ENCODE assay signal across 30 mouse cellular contexts in the genomic region with DNA sequence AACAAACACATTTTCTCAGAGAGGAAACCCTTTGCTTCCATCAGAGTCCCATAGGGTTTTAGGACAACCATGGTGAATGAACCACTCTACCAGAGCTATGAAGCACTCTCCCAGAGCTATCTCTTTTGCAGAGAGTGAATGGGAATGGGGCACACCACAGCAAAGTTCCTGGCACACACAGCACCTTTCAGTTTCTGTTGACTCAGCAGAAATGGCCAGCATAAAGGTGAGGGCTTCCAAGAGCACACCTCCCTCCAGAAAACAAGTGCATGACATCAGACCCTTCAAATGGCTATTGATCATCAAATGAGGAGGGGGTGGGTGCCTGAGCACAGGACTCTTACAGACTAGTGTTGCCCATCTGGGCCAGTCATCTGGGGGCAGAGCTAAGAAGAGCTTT. TPM values are rescaled to one million over a fixed set of nuclear protein-coding genes. Genes with fewer than 3 reads are reported as not detected.
DNase-seq lines count a peak whose midpoint lies in the region; ATAC-seq and TF ChIP-seq lines count a peak whose summit lies in the region.
"Had no signal": no experiment of that assay in that cellular context is flagged by ENCODE, and none has a peak within 500 bp of the region (broad histone marks: within the 10 kb centered on the region; RNA-seq: fewer than 3 reads in every experiment).

No protein-coding gene starts in this region.

- H3K4me1 ChIP-seq in liver, embryonic 14.5 days (replicated peaks; ENCODE audit: control insufficient read depth in 2 of 2, insufficient read depth in 2 of 2, low read length in 1 of 2), result peaks cover 39 to 50% of the 10 kb centered on the region in 2 experiments
- peaks cover 30% of the 10 kb centered on the region for H3K4me1 ChIP-seq in liver, embryonic 11.5 days (replicated peaks; ENCODE audit: control insufficient read depth, insufficient read depth, low read length)
- H3K4me1 ChIP-seq in CH12.LX (ENCODE audit: control insufficient read depth in 1 of 2, insufficient read depth in 2 of 2) (no peaks in the 10 kb centered on the region), ES-E14 (ENCODE audit: control insufficient read depth in 2 of 2, insufficient read depth in 2 of 2, low read length in 2 of 2, poor library complexity in 1 of 2) (peaks cover 0 to 12% of the 10 kb centered on the region in 2 experiments; a peak in 2 of 4 replicates)
- no peaks in the 10 kb centered on the region for H3K4me1 ChIP-seq in kidney, adult 2 months (ENCODE audit: control insufficient read depth, insufficient read depth, low read length)

- no peak overlapping the region for H3K9ac ChIP-seq in liver, embryonic 14.5 days (replicated peaks)
- no peak overlapping the region for H3K9ac ChIP-seq in liver, embryonic 11.5 days (ENCODE audit: low read depth, low read length)
- H3K9ac ChIP-seq in CH12.LX (ENCODE audit: insufficient read depth, low read depth), result no peak overlapping the region
- no peak overlapping the region for H3K9ac ChIP-seq in ES-E14 (ENCODE audit: insufficient read depth, low read depth, low read length, poor library complexity, severe bottlenecking)
- H3K9ac ChIP-seq: forebrain, postnatal 0 days; hindbrain, embryonic 12.5 days; hindbrain, embryonic 15.5 days had no signal

- no peaks in the 10 kb centered on the region for H3K9me3 ChIP-seq in liver, embryonic 14.5 days (ENCODE audit: control insufficient read depth, low read length)
- H3K9me3 ChIP-seq in liver, embryonic 11.5 days (ENCODE audit: control insufficient read depth, low read length), result no peaks in the 10 kb centered on the region
- no peaks in the 10 kb centered on the region for H3K9me3 ChIP-seq in CH12.LX (replicated peaks; ENCODE audit: low read length)
- no peaks in the 10 kb centered on the region for H3K9me3 ChIP-seq in ES-E14 (ENCODE audit: control insufficient read depth, insufficient read depth, low read depth, low read length)
- H3K9me3 ChIP-seq: G1E; hindbrain, embryonic 12.5 days; hindbrain, embryonic 15.5 days had no signal

- DNase-seq in liver, embryonic 14.5 days (ENCODE audit: low read depth in 3 of 3, low spot score in 3 of 3), result no peak
- no peak for DNase-seq in liver, embryonic 11.5 days (ENCODE audit: low spot score)
- DNase-seq in CH12.LX (ENCODE audit: extremely low read depth), result no peak
- no peak for DNase-seq in ES-E14 (ENCODE audit: low read depth, low spot score)
- DNase-seq in c-Kit-positive CD71-positive TER-119-positive erythroid progenitor cells, embryonic 14.5 days (ENCODE audit: low spot score), result peak; percentile 14
- no peak for DNase-seq in kidney, adult 2 months
- DNase-seq: adrenal gland, adult 2 months; adrenal gland, postnatal 14 days; cerebellum, adult 18-20 months; cerebellum, adult 9-10 months; cerebellum, postnatal 14 days; forebrain, postnatal 0 days; gastrocnemius, adult 2 months; gastrocnemius, postnatal 14 days; heart, adult 11 months had no signal

- no peak overlapping the region for H3K4me2 ChIP-seq in liver, embryonic 14.5 days (ENCODE audit: low read depth)
- no peak overlapping the region for H3K4me2 ChIP-seq in liver, embryonic 11.5 days
- H3K4me2 ChIP-seq in CH12.LX (ENCODE audit: insufficient read depth, low read depth, poor library complexity, severe bottlenecking), result no peak overlapping the region
- H3K4me2 ChIP-seq: heart, embryonic 11.5 days; hindbrain, embryonic 12.5 days; hindbrain, embryonic 15.5 days had no signal

- dilution Hi-C loops in CH12.LX (cut with MboI; ENCODE audit: extremely low pct_ligation_motif_present, extremely low pct_unique_long_range_greater_than_20kb, low sequenced_read_pairs), result no loop called here

- no peak overlapping the region for H3K4me3 ChIP-seq in liver, embryonic 14.5 days (ENCODE audit: insufficient read depth in 1 of 2, low read depth in 2 of 2, low read length in 2 of 2)
- no peak overlapping the region for H3K4me3 ChIP-seq in liver, embryonic 11.5 days (ENCODE audit: low read depth, low read length)
- H3K4me3 ChIP-seq in CH12.LX (replicated peaks in 1 of 3; ENCODE audit: low read depth in 2 of 3, low read length in 2 of 3, poor library complexity in 1 of 3) (no peak overlapping the region), ES-E14 (ENCODE audit: insufficient read depth in 1 of 2, low read depth in 1 of 2, low read length in 2 of 2, poor library complexity in 1 of 2, severe bottlenecking in 1 of 2) (no peak overlapping the region)
- H3K4me3 ChIP-seq in kidney, adult 2 months (ENCODE audit: insufficient read depth, low read depth, low read length), result no peak overlapping the region
- H3K4me3 ChIP-seq: gastrocnemius, adult 2 months; hindbrain, embryonic 12.5 days; hindbrain, embryonic 15.5 days had no signal

- TF ChIP-seq POLR2A in CH12.LX (IDR thresholded peaks at IDR 0.05; ENCODE audit: low read depth, low read length), result no peak
- TF ChIP-seq POLR2A in kidney, adult 2 months (IDR thresholded peaks at IDR 0.05; ENCODE audit: low read depth, low read length), result no peak

- no peak for ATAC-seq in liver, embryonic 14.5 days (ENCODE audit: insufficient read depth)
- ATAC-seq in liver, embryonic 11.5 days (replicated peaks; ENCODE audit: low FRiP score), result no peak
- ATAC-seq in erythroblast, adult 5-6 weeks (replicated peaks; ENCODE audit: low FRiP score, poor library complexity, severe bottlenecking), result no peak
- ATAC-seq: CD4-positive, CD25-positive, alpha-beta regulatory T cell, adult 4 months; forebrain, embryonic 14.5 days; forebrain, postnatal 0 days had no signal

- peak overlapping the region; percentile 86; the same call in 1 of the 2 replicates for H3K27ac ChIP-seq in liver, embryonic 14.5 days
- H3K27ac ChIP-seq in liver, embryonic 11.5 days (ENCODE audit: low read depth, low read length), result no peak overlapping the region
- H3K27ac ChIP-seq in CH12.LX (ENCODE audit: insufficient read depth, low read depth) (no peak overlapping the region), ES-E14 (ENCODE audit: insufficient read depth, low read depth, low read length, poor library complexity, severe bottlenecking) (no peak overlapping the region)
- H3K27ac ChIP-seq in kidney, adult 2 months (ENCODE audit: insufficient read depth, low read depth, low read length), result no peak overlapping the region
- H3K27ac ChIP-seq: gastrocnemius, adult 2 months; hindbrain, embryonic 12.5 days; hindbrain, embryonic 15.5 days had no signal

- TF ChIP-seq EP300 in liver, embryonic 14.5 days (IDR thresholded peaks at IDR 0.05; ENCODE audit: low read depth), result no peak
- no peak for TF ChIP-seq EP300 in CH12.LX (IDR thresholded peaks at IDR 0.05; ENCODE audit: low read length)

- TF ChIP-seq CTCF in liver, embryonic 14.5 days (IDR thresholded peaks at IDR 0.05; ENCODE audit: low read depth), result no peak
- TF ChIP-seq CTCF in CH12.LX (conservative IDR thresholded peaks at IDR 0.05 in 1 of 2, IDR thresholded peaks at IDR 0.05 in 1 of 2; ENCODE audit: low read depth in 2 of 2, low read length in 2 of 2), result no peak
- no peak for TF ChIP-seq CTCF in kidney, adult 2 months (conservative IDR thresholded peaks at IDR 0.05; ENCODE audit: insufficient read depth, insufficient read length, low read depth, low read length)

- no peaks in the 10 kb centered on the region for H3K36me3 ChIP-seq in liver, embryonic 14.5 days (replicated peaks; ENCODE audit: control insufficient read depth, insufficient read depth, low read depth)
- H3K36me3 ChIP-seq in liver, embryonic 11.5 days (ENCODE audit: control insufficient read depth, insufficient read depth, low read length), result no peaks in the 10 kb centered on the region
- no peaks in the 10 kb centered on the region for H3K36me3 ChIP-seq in CH12.LX (replicated peaks in 1 of 2; ENCODE audit: control insufficient read depth in 1 of 2, insufficient read depth in 1 of 2, low read length in 1 of 2)
- H3K36me3 ChIP-seq in ES-E14 (ENCODE audit: control insufficient read depth, insufficient read depth, low read length, poor library complexity, severe bottlenecking), result no peaks in the 10 kb centered on the region
- H3K36me3 ChIP-seq in kidney, adult 2 months (ENCODE audit: control insufficient read depth, insufficient read depth, low read length), result no peaks in the 10 kb centered on the region
- H3K36me3 ChIP-seq: G1E; hindbrain, embryonic 12.5 days; hindbrain, embryonic 15.5 days had no signal

- in situ Hi-C loops in CH12.LX (cut with MboI; ENCODE audit: low pct_ligation_motif_present, low pct_unique_long_range_greater_than_20kb, low sequenced_read_pairs), result no loop called here
- in situ Hi-C loops in ES-E14 (cut with MboI; ENCODE audit: low sequenced_read_pairs in 2 of 2, unreplicated experiment in 2 of 2), result no loop called here

- H3K79me2 ChIP-seq in CH12.LX (replicated peaks; ENCODE audit: control insufficient read depth, extremely low read depth, insufficient read depth, poor library complexity, severe bottlenecking), result no peaks in the 10 kb centered on the region

- H3K27me3 ChIP-seq in liver, embryonic 14.5 days (ENCODE audit: control insufficient read depth, insufficient read depth, low read length), result peaks cover 67% of the 10 kb centered on the region
- peaks cover 58% of the 10 kb centered on the region for H3K27me3 ChIP-seq in liver, embryonic 11.5 days (replicated peaks; ENCODE audit: control insufficient read depth, insufficient read depth, low read length)
- peaks cover 95% of the 10 kb centered on the region for H3K27me3 ChIP-seq in CH12.LX (replicated peaks)
- H3K27me3 ChIP-seq in kidney, adult 2 months (replicated peaks; ENCODE audit: control insufficient read depth, insufficient read depth, low read length), result no peaks in the 10 kb centered on the region

- TF ChIP-seq RAD21 in CH12.LX (IDR thresholded peaks at IDR 0.05; ENCODE audit: low read depth, low read length), result no peak

RNA-seq across cellular contexts. Expression of gene Wnt3a, which starts 28.2 kb away (rescaled TPM):
- polyA plus RNA-seq in liver, embryonic 14.5 days (2012; rRNA removed), result 0.01 and 0.03 TPM in 2 replicates
- polyA plus RNA-seq in liver, embryonic 14.5 days (2014; fragmentation: Nextera tagmentation; extraction: Ambion mirVana), result not detected in 2 replicates
- polyA plus RNA-seq in liver, embryonic 11.5 days (2014; fragmentation: Nextera tagmentation; extraction: Ambion mirVana), result not detected in 2 replicates
- total RNA-seq in CH12.LX (2012; rRNA removed), result not detected in 2 replicates
- total RNA-seq in CH12.LX (2014; rRNA removed), result not detected in 2 replicates
- polyA plus RNA-seq in CH12.LX (2012; ENCODE audit: insufficient read length, low read depth), result not detected in 2 replicates
- total RNA-seq in ES-E14 (2012; rRNA removed), result 0.85 and 1.8 TPM in 2 replicates
- polyA plus RNA-seq in kidney, adult 2 months (2012; rRNA removed), result not detected in 2 replicates
- not detected in 2 replicates for total RNA-seq in erythroblast, adult 5-6 weeks (2015; ENCODE audit: low replicate concordance)
- total RNA-seq in erythroblast, adult 5-6 weeks (2017; ENCODE audit: low replicate concordance), result 0.42 TPM in 1 of 2 replicates, not detected in the other
- total RNA-seq: adrenal gland, adult 2 months; adrenal gland, postnatal 14 days; adrenal gland, postnatal 4 days; G1E; gastrocnemius, adult 2 months; gastrocnemius, postnatal 14 days; gastrocnemius, postnatal 4 days; heart, adult 8-10 months; heart, postnatal 25 days; hematopoietic stem cell, adult 5-6 weeks had no signal
- polyA plus RNA-seq: adrenal gland, adult 2 months; C2C12; CD4-positive, CD25-positive, alpha-beta regulatory T cell, adult 4 months; G1E; heart, embryonic 11.5 days; heart, embryonic 14.5 days; heart, postnatal 0 days had no signal

RNA-seq across cellular contexts. Expression of gene Arf1, which starts 34.2 kb away (rescaled TPM):
- 177 and 190 TPM in 2 replicates for polyA plus RNA-seq in liver, embryonic 14.5 days (2012; rRNA removed)
- polyA plus RNA-seq in liver, embryonic 14.5 days (2014; fragmentation: Nextera tagmentation; extraction: Ambion mirVana), result 227 and 235 TPM in 2 replicates
- 505 and 548 TPM in 2 replicates for polyA plus RNA-seq in liver, embryonic 11.5 days (2014; fragmentation: Nextera tagmentation; extraction: Ambion mirVana)
- total RNA-seq in CH12.LX (2012; rRNA removed) (509 and 590 TPM in 2 replicates), CH12.LX (2014; rRNA removed) (475 and 498 TPM in 2 replicates), ES-E14 (2012; rRNA removed) (277 and 347 TPM in 2 replicates)
- 680 and 733 TPM in 2 replicates for polyA plus RNA-seq in CH12.LX (2012; ENCODE audit: insufficient read length, low read depth)
- polyA plus RNA-seq in kidney, adult 2 months (2012; rRNA removed), result 490 and 503 TPM in 2 replicates
- 111 and 132 TPM in 2 replicates for total RNA-seq in erythroblast, adult 5-6 weeks (2015; ENCODE audit: low replicate concordance)
- total RNA-seq in erythroblast, adult 5-6 weeks (2017; ENCODE audit: low replicate concordance), result 93.9 and 107 TPM in 2 replicates

RNA-seq across cellular contexts. Expression of gene Wnt9a, which starts 44.4 kb away (rescaled TPM):
- polyA plus RNA-seq in liver, embryonic 14.5 days (2012; rRNA removed), result 0.08 and 0.12 TPM in 2 replicates
- polyA plus RNA-seq in liver, embryonic 14.5 days (2014; fragmentation: Nextera tagmentation; extraction: Ambion mirVana), result 0.04 and 0.08 TPM in 2 replicates
- polyA plus RNA-seq in liver, embryonic 11.5 days (2014; fragmentation: Nextera tagmentation; extraction: Ambion mirVana), result 0.56 and 0.82 TPM in 2 replicates
- total RNA-seq in CH12.LX (2012; rRNA removed) (not detected in 2 replicates), CH12.LX (2014; rRNA removed) (not detected in 2 replicates), ES-E14 (2012; rRNA removed) (3.0 and 5.8 TPM in 2 replicates)
- polyA plus RNA-seq in CH12.LX (2012; ENCODE audit: insufficient read length, low read depth), result not detected in 2 replicates
- polyA plus RNA-seq in kidney, adult 2 months (2012; rRNA removed), result 1.7 and 1.8 TPM in 2 replicates
- not detected in 2 replicates for total RNA-seq in erythroblast, adult 5-6 weeks (2015; ENCODE audit: low replicate concordance)
- not detected in 2 replicates for total RNA-seq in erythroblast, adult 5-6 weeks (2017; ENCODE audit: low replicate concordance)
- polyA plus RNA-seq: CD4-positive, CD25-positive, alpha-beta regulatory T cell, adult 4 months; G1E had no signal

RNA-seq across cellular contexts. Expression of gene 2310033P09Rik, which starts 54.2 kb away (rescaled TPM):
- polyA plus RNA-seq in liver, embryonic 14.5 days (2012; rRNA removed), result 13.3 and 23.6 TPM in 2 replicates
- polyA plus RNA-seq in liver, embryonic 14.5 days (2014; fragmentation: Nextera tagmentation; extraction: Ambion mirVana), result 16.2 and 17.4 TPM in 2 replicates
- 38.4 and 41.3 TPM in 2 replicates for polyA plus RNA-seq in liver, embryonic 11.5 days (2014; fragmentation: Nextera tagmentation; extraction: Ambion mirVana)
- total RNA-seq in CH12.LX (2012; rRNA removed) (15.3 and 18.2 TPM in 2 replicates), CH12.LX (2014; rRNA removed) (7.9 and 8.6 TPM in 2 replicates), ES-E14 (2012; rRNA removed) (14.4 and 15.5 TPM in 2 replicates)
- polyA plus RNA-seq in CH12.LX (2012; ENCODE audit: insufficient read length, low read depth), result 44.1 and 50.2 TPM in 2 replicates
- 19.8 and 22.1 TPM in 2 replicates for polyA plus RNA-seq in kidney, adult 2 months (2012; rRNA removed)
- 0.77 and 6.9 TPM in 2 replicates for total RNA-seq in erythroblast, adult 5-6 weeks (2015; ENCODE audit: low replicate concordance)
- total RNA-seq in erythroblast, adult 5-6 weeks (2017; ENCODE audit: low replicate concordance), result 4.4 and 8.2 TPM in 2 replicates
